Mouse (Mus musculus) small intestine, adult 2 months (tissue): ENCODE measurements around the gene Ret.

Experiments
- CTCF ChIP-seq: fragments of 200-500 bp; IDR thresholded peaks from 2 replicates; pipeline ENCODE4 v1.5.1; 2012; ENCODE audit warnings: low read depth, mild to moderate bottlenecking, control low read depth, inconsistent platforms, low read length, moderate library complexity, mixed read lengths; ENCODE audit not compliant: insufficient replicate concordance, insufficient read length; ENCODE audit errors: extremely low read depth
- POLR2A ChIP-seq: fragments of 200-500 bp; IDR thresholded peaks from 2 replicates; pipeline ENCODE4 v1.6.1; 2012; ENCODE audit warnings: low read depth, mild to moderate bottlenecking, control low read depth, inconsistent platforms, low read length, moderate library complexity

- TF ChIP-seq CTCF: peak; percentile 47; the same call in 1 of the 2 replicates
- TF ChIP-seq POLR2A: no peak
These were observed 2.4 kb downstream of the Ret start for GRCm38 (mm10) chr6:118195108-118195507.
